Mouse (Mus musculus) heart, adult 18-20 months (tissue): ENCODE measurements around the gene Slco1a1. TPM values are rescaled to one million over a fixed set of nuclear protein-coding genes. Genes with fewer than 3 reads are reported as not detected.
"Not testable (repeated sequence)": the region's sequence is repeated elsewhere in the genome, so short reads cannot be mapped to it uniquely, and the experiment has no call there.

ENCODE experiments used
- DNase-seq, 2 experiments: peaks; one replicate each; pipeline ENCODE4 v3.0.0; 2021 to 2022; ENCODE audit warnings: mixed read lengths in 1 of 2
- long read RNA-seq, 2 experiments: library from polyadenylated mRNA; stranded (forward); transcript quantifications; one replicate each; pipeline ENCODE4 v2.0.0; 2021
- total RNA-seq, 2 experiments: library from RNA; stranded (reverse); gene quantifications; 2 replicates each; pipeline ENCODE4 v1.2.3; 2021

Slco1a1 gene
- not detected for total RNA-seq
- long read RNA-seq, experiment 1: 0 reads
- long read RNA-seq, experiment 2: 0 reads

DNA sequence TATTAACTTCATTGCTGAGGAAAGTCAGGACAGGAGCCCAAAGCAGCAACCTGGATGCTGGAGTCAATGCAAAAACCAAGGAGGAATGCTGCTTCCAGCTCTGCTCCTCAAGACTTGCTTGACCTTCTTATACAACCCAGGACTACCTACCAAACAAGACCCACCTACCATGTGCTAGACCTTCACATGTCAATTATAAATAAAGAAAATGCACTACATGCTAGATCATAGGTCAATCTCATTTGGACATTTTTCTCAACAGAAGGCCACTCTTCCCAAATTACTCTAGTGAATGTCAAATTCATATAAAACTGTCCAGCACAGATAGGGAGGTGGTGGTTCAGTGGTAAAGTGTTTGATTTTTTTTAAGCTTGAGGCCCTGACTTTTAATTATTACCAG lies at the start of gene Slco1a1:
TSS of gene Slco1a1 (minus strand) at position 101 of the 400 bp plus-strand sequence.
- no peak for DNase-seq

DNA sequence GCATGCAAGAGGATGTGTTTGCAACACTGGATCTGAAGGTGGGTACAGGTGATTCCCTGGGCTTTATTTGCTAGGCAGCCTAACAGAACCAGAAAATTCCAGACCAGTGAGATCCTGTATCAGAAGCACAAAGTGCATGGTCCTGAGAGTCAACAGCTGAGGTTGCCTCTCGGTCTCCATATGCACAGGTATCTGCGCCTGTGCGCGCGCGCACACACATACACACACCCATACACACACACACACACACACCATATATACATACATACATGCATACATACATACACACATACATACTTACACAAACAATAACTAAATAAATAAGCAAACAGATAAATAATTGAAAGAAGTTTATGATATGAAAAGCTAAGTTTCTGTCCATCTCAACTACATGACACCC lies 40.0 kb upstream of the Slco1a1 start:
- no peak for DNase-seq

DNA sequence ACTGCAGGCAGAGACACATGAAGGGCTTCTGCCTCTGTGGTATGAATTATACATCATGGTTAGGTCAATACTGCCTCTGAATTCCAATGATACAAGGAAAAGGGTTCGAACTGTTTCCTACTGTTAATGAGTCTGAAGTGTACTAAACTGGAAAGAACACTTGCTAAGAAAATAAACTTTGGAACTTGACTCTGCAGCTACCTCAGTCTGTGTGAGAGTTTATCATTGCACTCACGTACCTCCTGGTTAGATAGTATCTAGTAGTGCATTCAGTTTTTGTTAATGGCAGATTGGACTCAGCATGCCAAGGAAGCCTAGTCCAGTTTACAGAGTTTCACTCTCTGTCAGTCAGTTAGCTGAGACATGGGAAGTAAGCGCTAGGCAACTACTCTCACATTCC lies 37.9 kb upstream of the Slco1a1 start:
- DNase-seq: no peak

DNA sequence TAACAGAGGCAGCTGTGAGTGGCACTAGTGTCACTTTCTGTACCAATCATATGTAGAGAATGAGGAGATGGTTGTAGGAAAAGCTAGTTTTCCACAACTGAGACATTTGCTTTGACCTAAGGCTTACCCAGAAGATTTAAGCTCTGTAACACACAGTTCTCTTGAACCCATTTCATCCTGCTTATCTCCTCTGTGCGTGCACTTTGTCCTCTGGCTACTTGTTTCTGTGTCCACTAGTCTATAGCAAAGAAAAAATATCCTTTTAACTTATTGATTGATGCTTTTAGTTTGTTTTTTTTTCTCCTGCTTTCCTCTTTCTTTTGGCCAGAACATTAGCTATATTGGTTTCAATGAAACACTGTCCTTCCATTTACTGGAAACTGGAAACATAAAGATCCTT lies 15.7 kb upstream of the Slco1a1 start:
- DNase-seq: no peak

DNA sequence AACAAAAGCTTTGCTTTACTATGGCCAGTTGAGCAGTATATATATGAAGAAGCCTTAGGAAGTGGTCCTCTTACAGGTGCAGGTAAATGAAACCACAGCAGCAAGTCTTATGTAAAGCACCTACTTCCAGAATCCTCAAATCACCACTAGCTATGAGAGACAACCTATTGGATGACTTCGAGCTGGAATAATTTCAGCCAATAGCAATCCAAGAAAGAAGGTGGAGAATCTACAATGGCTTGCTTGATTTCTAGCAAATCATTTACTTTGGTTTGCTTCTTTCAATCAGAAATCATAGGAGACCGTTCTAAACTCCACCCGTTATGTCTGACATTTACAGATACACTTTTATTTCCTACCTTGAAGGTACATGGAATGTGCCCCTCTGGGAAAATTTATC lies 15.1 kb upstream of the Slco1a1 start:
- DNase-seq: no peak

DNA sequence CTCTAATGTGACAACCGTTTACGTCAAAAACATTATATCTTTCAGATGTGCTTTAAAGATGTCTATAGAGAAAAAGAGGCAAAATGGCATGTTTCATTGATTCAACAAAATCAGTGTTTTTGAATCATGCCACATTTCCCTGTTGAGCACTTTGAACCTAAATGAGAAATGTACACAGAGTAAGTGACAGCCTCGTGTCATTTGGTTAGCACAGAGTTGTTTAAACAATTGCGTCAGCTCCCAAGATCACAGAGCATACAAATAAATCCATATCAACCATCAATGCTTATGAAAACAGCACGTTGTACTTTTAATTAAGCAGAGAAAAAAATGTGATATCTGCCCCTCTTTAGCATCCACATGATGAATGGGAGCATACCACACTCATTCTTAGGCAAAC lies 13.7 kb upstream of the Slco1a1 start:
- DNase-seq: no peak

GRCm38 (mm10) chr6:141940451-141940850 lies 6.3 kb downstream of the Slco1a1 start:
- DNase-seq: no peak

DNA sequence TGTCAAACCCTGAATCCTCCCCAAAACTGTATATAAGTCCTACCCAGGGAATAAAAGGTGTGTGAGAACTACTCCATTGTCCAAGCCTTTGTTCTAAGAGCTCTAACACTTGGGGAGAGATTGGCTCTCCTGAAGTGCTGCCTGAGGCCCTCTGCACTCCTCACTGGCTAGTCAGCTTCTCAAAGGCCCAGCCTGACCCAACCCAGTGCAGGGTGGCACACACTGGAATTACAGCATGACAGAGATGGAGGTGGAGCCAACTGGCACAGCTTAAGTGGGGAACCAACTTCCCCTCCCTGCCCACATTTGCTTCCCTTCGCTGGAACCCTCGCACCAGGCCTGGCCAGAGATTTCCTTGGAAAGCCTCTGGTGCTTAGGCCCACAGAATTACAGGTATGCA lies 48.6 kb downstream of the Slco1a1 start:
- DNase-seq: no peak

- no peak for DNase-seq
Measured at GRCm38 (mm10) chr6:141889723-141890122, 57.0 kb downstream of the Slco1a1 start.

- DNase-seq: no peak
Measured at GRCm38 (mm10) chr6:141888248-141888647, 58.5 kb downstream of the Slco1a1 start.

GRCm38 (mm10) chr6:141882581-141882980 lies 64.2 kb downstream of the Slco1a1 start:
- DNase-seq: no peak

- not testable (repeated sequence) for DNase-seq
Measured at GRCm38 (mm10) chr6:141875742-141876141, 71.0 kb downstream of the Slco1a1 start.

GRCm38 (mm10) chr6:141871711-141872110 lies 75.1 kb downstream of the Slco1a1 start:
- no peak for DNase-seq

DNA sequence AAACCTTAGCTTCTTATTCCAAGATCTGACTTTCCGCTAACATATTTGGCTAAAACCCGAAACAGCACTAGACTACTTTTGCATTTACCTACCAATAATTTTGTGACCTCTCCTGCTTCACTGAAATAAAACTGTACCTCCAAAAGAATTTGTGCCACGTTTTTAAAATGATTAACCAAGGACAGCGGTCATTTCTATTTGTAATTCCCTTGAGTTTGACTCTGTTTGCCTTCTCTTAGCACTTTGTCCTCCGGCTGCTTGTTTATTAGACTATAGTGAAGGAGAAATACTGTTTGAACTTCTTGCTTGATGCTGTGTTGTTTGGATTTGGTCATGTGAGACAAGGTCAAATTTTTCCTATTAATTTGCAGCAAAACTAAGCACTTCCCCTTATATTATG lies 78.0 kb downstream of the Slco1a1 start:
- DNase-seq: no peak

DNA sequence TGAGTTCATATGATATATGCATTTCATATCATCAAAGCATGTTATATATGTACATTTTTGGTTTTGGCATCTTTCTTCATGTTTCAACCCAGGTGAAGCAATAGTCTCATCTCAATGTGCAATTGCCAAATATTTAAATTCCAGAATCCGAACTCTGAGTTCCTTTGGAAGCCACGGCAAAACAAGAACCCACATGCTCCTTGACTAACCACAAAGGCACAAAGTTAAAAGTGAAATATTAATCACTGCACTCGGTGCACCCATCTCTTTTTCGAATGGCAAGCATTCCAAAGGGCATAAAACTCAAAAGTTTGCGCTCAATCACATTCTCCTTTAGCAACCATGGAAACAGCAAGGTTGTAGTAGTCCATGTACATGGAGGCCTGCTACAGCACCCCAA lies 80.7 kb downstream of the Slco1a1 start:
- no peak for DNase-seq

DNA sequence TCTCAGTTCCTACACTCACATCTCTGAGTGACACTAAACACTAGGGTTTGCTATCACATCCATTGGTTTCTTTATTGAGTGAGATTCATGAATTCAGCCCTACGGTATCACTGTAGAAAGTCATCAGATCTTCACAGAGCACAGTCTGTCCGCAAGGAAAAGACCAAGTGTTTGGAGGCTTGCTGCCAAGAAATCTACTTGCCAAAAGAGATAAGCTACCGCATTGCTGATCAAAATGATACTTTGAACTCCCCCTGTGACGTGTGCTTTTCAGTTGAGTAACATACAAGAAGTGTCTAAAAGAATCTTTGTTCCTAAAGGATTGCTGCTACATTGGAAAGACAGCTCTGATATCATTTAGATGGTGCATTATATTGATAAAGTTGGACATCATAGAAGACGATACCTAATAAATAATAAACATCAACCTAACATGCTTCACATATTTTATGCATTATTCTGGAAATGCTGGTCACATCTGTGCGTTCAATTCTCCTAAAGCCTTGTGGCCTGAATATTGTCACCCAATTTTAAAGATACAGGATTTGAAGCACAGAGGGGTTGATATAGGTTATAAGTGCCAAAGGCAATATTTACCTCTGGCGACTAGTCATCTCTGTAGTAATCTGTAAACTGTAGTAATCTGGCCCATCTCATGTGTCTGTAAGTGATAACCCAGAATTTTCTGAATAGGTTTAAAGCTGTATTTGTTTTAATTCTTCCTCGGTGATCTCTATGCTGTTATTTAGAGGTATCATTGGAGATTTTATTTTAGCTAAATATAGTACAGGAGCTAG lies 88.8 kb downstream of the Slco1a1 start:
- no peak for DNase-seq

Other genes starting within 250 kb of the Slco1a1 start
- not detected for gene Gm5724, start 173.2 kb downstream of the Slco1a1 start, total RNA-seq
- 1 to 10 TPM in 1 of 2 experiments, under 1 TPM in 1; 0.32 to 1.2 TPM for gene Slco1a4, start 90.8 kb downstream of the Slco1a1 start, total RNA-seq
- gene Gm6614, start 64.5 kb upstream of the Slco1a1 start, total RNA-seq: not detected